Mouse (Mus musculus): Measurements from ENCODE around the gene Cldn7. TPM values are rescaled to one million over a fixed set of nuclear protein-coding genes. Genes with fewer than 3 reads are reported as not detected.
A peak's percentile ranks its signal among the peaks of the same experiment; 100 is the strongest.
"Not testable (repeated sequence)": the region's sequence is repeated elsewhere in the genome, so short reads cannot be mapped to it uniquely, and the experiment has no call there.

Cldn7 gene
- polyA plus RNA-seq, 1 experiment from 2014 or later: 23.7 TPM

GRCm38 (mm10) chr11:70014051-70014450 lies 49.5 kb downstream of the Cldn7 start:
- ATAC-seq (ENCODE audit: low read depth) (no peak), DNase-seq (ENCODE audit: low spot score) (no peak)
- Histone ChIP-seq H3K4me2 (ENCODE audit: low read depth, low read length) (peak overlapping the region; percentile 75; the same call in 1 of the 2 replicates), H3K27me3 (replicated peaks; ENCODE audit: control insufficient read depth, insufficient read depth, low read length) (no peaks in the 10 kb centered on the region), H3K36me3 (ENCODE audit: control insufficient read depth, insufficient read depth, low read length) (peaks cover 54% of the 10 kb centered on the region), H3K9me3 (ENCODE audit: control insufficient read depth, low read length) (no peaks in the 10 kb centered on the region), H3K27ac (replicated peaks; ENCODE audit: low read depth, low read length) (no peak overlapping the region), H3K4me1 (ENCODE audit: control insufficient read depth, insufficient read depth, low read length) (peaks cover 24% of the 10 kb centered on the region), H3K4me3 (ENCODE audit: low read depth, low read length) (no peak overlapping the region), H3K9ac (ENCODE audit: low read depth, low read length) (peak overlapping the region; percentile 79; the same call in 1 of the 2 replicates)
- WGBS: 58% methylated on average over 5 of the region's 5 CpGs

- Histone ChIP-seq H3K9ac (ENCODE audit: low read depth, low read length) (peak within 1 kb of the TSS; percentile 79), H3K4me1 (ENCODE audit: control insufficient read depth, insufficient read depth, low read length) (peaks cover 27% of the 10 kb centered on the region), H3K4me2 (ENCODE audit: low read depth, low read length) (peak within 1 kb of the TSS; percentile 75), H3K27ac (replicated peaks; ENCODE audit: low read depth, low read length) (peak within 1 kb of the TSS; percentile 71), H3K4me3 (ENCODE audit: low read depth, low read length) (peak within 1 kb of the TSS; percentile 56), H3K36me3 (ENCODE audit: control insufficient read depth, insufficient read depth, low read length) (peaks cover 44% of the 10 kb centered on the region), H3K9me3 (ENCODE audit: control insufficient read depth, low read length) (no peaks in the 10 kb centered on the region), H3K27me3 (replicated peaks; ENCODE audit: control insufficient read depth, insufficient read depth, low read length) (no peaks in the 10 kb centered on the region)
- WGBS: under 1% methylated on average over 32 of the region's 35 CpGs
- ATAC-seq (ENCODE audit: low read depth): peak; percentile 87
- peak; percentile 93 for DNase-seq (ENCODE audit: low spot score)
These were observed 50.4 kb downstream of the Cldn7 start, which contains the start of gene Acadvl for GRCm38 (mm10) chr11:70014880-70015558. Gene Acadvl (minus strand): TSS chr11:70015411.

DNA sequence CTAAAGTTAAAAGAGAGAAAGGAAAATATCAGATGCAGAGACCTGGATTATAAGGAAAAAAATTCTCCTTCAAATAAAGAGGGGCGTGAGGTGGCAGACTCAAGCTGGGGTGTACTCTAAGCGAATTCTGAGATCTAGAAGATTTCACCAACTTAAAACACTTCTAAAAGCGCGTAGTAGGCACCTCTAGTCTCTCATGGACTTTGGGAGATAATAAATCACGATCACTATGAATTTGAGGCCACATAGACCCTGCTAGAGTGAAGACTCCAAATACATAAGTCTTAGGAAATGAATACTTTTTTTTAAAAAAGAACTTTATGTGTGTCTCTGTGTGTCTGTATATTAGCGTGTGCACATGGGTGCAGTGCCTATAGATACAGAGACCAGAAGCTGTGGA lies 51.1 kb downstream of the Cldn7 start:
- ATAC-seq (ENCODE audit: low read depth) (no peak), DNase-seq (ENCODE audit: low spot score) (no peak)
- WGBS: 69% methylated on average over 6 of the region's 6 CpGs
- H3K27ac ChIP-seq (replicated peaks; ENCODE audit: low read depth, low read length): no peak overlapping the region
- H3K36me3 ChIP-seq (ENCODE audit: control insufficient read depth, insufficient read depth, low read length): peaks cover 38% of the 10 kb centered on the region
- H3K4me2 ChIP-seq (ENCODE audit: low read depth, low read length): peak overlapping the region; percentile 75
- H3K9me3 ChIP-seq (ENCODE audit: control insufficient read depth, low read length): no peaks in the 10 kb centered on the region
- no peaks in the 10 kb centered on the region for H3K27me3 ChIP-seq (replicated peaks; ENCODE audit: control insufficient read depth, insufficient read depth, low read length)
- peak overlapping the region; percentile 79; the same call in 1 of the 2 replicates for H3K9ac ChIP-seq (ENCODE audit: low read depth, low read length)
- H3K4me3 ChIP-seq (ENCODE audit: low read depth, low read length): peak overlapping the region; percentile 56; the same call in 1 of the 2 replicates
- H3K4me1 ChIP-seq (ENCODE audit: control insufficient read depth, insufficient read depth, low read length): peaks cover 33% of the 10 kb centered on the region

DNA sequence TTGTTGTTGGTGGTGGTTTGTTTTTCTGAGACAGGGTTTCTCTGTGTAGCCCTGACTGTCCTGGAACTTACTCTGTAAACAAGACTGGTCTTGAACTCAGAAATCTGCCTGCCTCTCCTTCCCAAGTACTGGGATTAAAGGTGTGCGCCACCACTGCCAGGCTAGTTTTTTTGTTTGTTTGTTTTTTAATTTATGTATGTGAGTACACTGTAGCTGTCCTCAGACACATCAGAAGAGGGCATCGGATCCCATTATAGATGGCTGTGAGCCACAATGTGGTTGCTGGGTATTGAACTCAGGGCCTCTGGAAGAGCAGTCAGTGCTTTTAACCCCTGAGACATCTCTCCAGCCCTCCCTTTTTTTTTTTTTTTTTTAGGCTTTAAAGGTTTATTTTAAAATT lies 51.6 kb downstream of the Cldn7 start:
- DNase-seq (ENCODE audit: low spot score); H3K4me2 ChIP-seq (ENCODE audit: low read depth, low read length); ATAC-seq (ENCODE audit: low read depth); H3K27ac ChIP-seq (replicated peaks; ENCODE audit: low read depth, low read length); H3K27me3 ChIP-seq (replicated peaks; ENCODE audit: control insufficient read depth, insufficient read depth, low read length); H3K4me3 ChIP-seq (ENCODE audit: low read depth, low read length); H3K9me3 ChIP-seq (ENCODE audit: control insufficient read depth, low read length); H3K9ac ChIP-seq (ENCODE audit: low read depth, low read length): not testable (repeated sequence)
- Histone ChIP-seq H3K4me1 (ENCODE audit: control insufficient read depth, insufficient read depth, low read length) (peaks cover 35% of the 10 kb centered on the region), H3K36me3 (ENCODE audit: control insufficient read depth, insufficient read depth, low read length) (peaks cover 32% of the 10 kb centered on the region)
- whole genome bisulfite sequencing: 68% methylated on average over 2 of the region's 2 CpGs

DNA sequence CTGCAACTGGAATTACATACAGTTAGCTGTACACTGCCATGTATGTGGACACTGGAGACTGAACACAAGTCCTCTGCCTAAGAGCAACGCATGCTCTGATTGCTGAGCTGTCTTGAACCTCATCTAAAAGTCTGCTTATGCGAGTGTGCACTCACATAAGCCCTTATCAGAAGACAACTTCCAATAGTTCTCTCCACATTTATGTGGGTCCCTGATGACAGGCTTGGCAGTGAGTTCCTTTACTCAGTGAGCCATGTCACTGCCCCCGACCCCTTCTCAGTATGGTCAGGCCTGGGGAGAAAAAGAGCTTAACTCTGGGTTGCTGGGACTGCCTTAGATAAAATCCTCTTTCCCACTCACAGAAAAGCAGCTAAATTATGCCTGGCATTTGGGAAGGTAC lies 52.1 kb downstream of the Cldn7 start, which contains the start of gene Dlg4:
Dlg4 (plus strand) TSS at position 274 of the 400 bp plus-strand sequence.
- 64% methylated on average over 3 of the region's 3 CpGs for WGBS
- H3K4me1 ChIP-seq (ENCODE audit: control insufficient read depth, insufficient read depth, low read length): peaks cover 35% of the 10 kb centered on the region
- H3K27ac ChIP-seq (replicated peaks; ENCODE audit: low read depth, low read length): peak within 1 kb of the TSS; percentile 82

GRCm38 (mm10) chr11:70017199-70017767 lies 52.7 kb downstream of the Cldn7 start:
- peaks cover 21% of the 10 kb centered on the region for H3K36me3 ChIP-seq (ENCODE audit: control insufficient read depth, insufficient read depth, low read length)
- ATAC-seq (ENCODE audit: low read depth) (no peak), DNase-seq (ENCODE audit: low spot score) (no peak)
- H3K9ac ChIP-seq (ENCODE audit: low read depth, low read length): peak overlapping the region; percentile 85
- H3K27me3 ChIP-seq (replicated peaks; ENCODE audit: control insufficient read depth, insufficient read depth, low read length): no peaks in the 10 kb centered on the region
- peak overlapping the region; percentile 85 for H3K4me2 ChIP-seq (ENCODE audit: low read depth, low read length)
- no peaks in the 10 kb centered on the region for H3K9me3 ChIP-seq (ENCODE audit: control insufficient read depth, low read length)
- peak overlapping the region; percentile 82 for H3K27ac ChIP-seq (replicated peaks; ENCODE audit: low read depth, low read length)
- 35% methylated on average over 7 of the region's 7 CpGs for WGBS
- H3K4me3 ChIP-seq (ENCODE audit: low read depth, low read length): peak overlapping the region; percentile 69; the same call in 1 of the 2 replicates
- peaks cover 35% of the 10 kb centered on the region for H3K4me1 ChIP-seq (ENCODE audit: control insufficient read depth, insufficient read depth, low read length)

More for the DNA sequence above, 52.1 kb downstream of the Cldn7 start, which contains the start of gene Dlg4:
- DNase-seq (ENCODE audit: low spot score) (no peak), ATAC-seq (ENCODE audit: low read depth) (no peak)
- peak within 1 kb of the TSS; percentile 85 for H3K4me2 ChIP-seq (ENCODE audit: low read depth, low read length)
- peaks cover 28% of the 10 kb centered on the region for H3K36me3 ChIP-seq (ENCODE audit: control insufficient read depth, insufficient read depth, low read length)
- H3K9ac ChIP-seq (ENCODE audit: low read depth, low read length): peak within 1 kb of the TSS; percentile 85
- no peaks in the 10 kb centered on the region for H3K27me3 ChIP-seq (replicated peaks; ENCODE audit: control insufficient read depth, insufficient read depth, low read length)
- H3K4me3 ChIP-seq (ENCODE audit: low read depth, low read length): peak within 1 kb of the TSS; percentile 69
- no peaks in the 10 kb centered on the region for H3K9me3 ChIP-seq (ENCODE audit: control insufficient read depth, low read length)

MicroRNAs within 50 kb of the gene (microRNA counts, 519-probe panel; counts per million panel counts)
- microRNA mmu-miR-324-3p (19.3 counts per million), microRNA mmu-miR-324-5p (2,736 counts per million, percentile 58 among the panel's probes with 10 or more counts)

Small RNAs within 50 kb of the gene (microRNA-seq; reads per million reads assigned to microRNA genes)
- gene Gm44349 (ENCODE audit: borderline number of aligned reads): not detected
- 2,202 reads per million, percentile 82 among the genes with 10 or more reads in this experiment for gene Mir324 (ENCODE audit: borderline number of aligned reads)

Other genes with a start within 250 kb of the Cldn7 start
- 39.3 and 39.7 TPM in 2 replicates for gene Polr2a, start 206.1 kb upstream of the Cldn7 start, polyA plus RNA-seq (2014; fragmentation: Nextera tagmentation; extraction: Ambion mirVana)
- 0.12 TPM in 1 of 2 replicates, not detected in the other for gene Slc35g3, start 202.8 kb upstream of the Cldn7 start, polyA plus RNA-seq (2014; fragmentation: Nextera tagmentation; extraction: Ambion mirVana)
- gene Zbtb4, start 198.9 kb upstream of the Cldn7 start, polyA plus RNA-seq (2014; fragmentation: Nextera tagmentation; extraction: Ambion mirVana): 3.5 and 3.9 TPM in 2 replicates
- 28.4 and 29.4 TPM in 2 replicates for gene Chrnb1, start 168.8 kb upstream of the Cldn7 start, polyA plus RNA-seq (2014; fragmentation: Nextera tagmentation; extraction: Ambion mirVana)
- gene Fgf11, start 162.9 kb upstream of the Cldn7 start, polyA plus RNA-seq (2014; fragmentation: Nextera tagmentation; extraction: Ambion mirVana): 2.3 and 3.3 TPM in 2 replicates
- gene Tmem102, start 159.2 kb upstream of the Cldn7 start, polyA plus RNA-seq (2014; fragmentation: Nextera tagmentation; extraction: Ambion mirVana): 4.1 and 4.3 TPM in 2 replicates
- gene Gm39566, start 149.5 kb upstream of the Cldn7 start, polyA plus RNA-seq (2014; fragmentation: Nextera tagmentation; extraction: Ambion mirVana): not detected in 2 replicates
- not detected in 2 replicates for gene Spem2, start 146.3 kb upstream of the Cldn7 start, polyA plus RNA-seq (2014; fragmentation: Nextera tagmentation; extraction: Ambion mirVana)
- gene Spem1, start 142.6 kb upstream of the Cldn7 start, polyA plus RNA-seq (2014; fragmentation: Nextera tagmentation; extraction: Ambion mirVana): 0.26 TPM in 1 of 2 replicates, not detected in the other
- gene Nlgn2, start 127.0 kb upstream of the Cldn7 start, polyA plus RNA-seq (2014; fragmentation: Nextera tagmentation; extraction: Ambion mirVana): 8.3 and 10.6 TPM in 2 replicates
- gene Tmem256, start 126.3 kb upstream of the Cldn7 start, polyA plus RNA-seq (2014; fragmentation: Nextera tagmentation; extraction: Ambion mirVana): 379 and 388 TPM in 2 replicates
- gene Plscr3, start 118.4 kb upstream of the Cldn7 start, polyA plus RNA-seq (2014; fragmentation: Nextera tagmentation; extraction: Ambion mirVana): 102 and 121 TPM in 2 replicates
- 3.2 and 3.7 TPM in 2 replicates for gene Tnk1, start 106.0 kb upstream of the Cldn7 start, polyA plus RNA-seq (2014; fragmentation: Nextera tagmentation; extraction: Ambion mirVana)
- not detected in 2 replicates for gene Tmem95, start 86.8 kb upstream of the Cldn7 start, polyA plus RNA-seq (2014; fragmentation: Nextera tagmentation; extraction: Ambion mirVana)
- 5.9 and 7.2 TPM in 2 replicates for gene Kctd11, start 83.4 kb upstream of the Cldn7 start, polyA plus RNA-seq (2014; fragmentation: Nextera tagmentation; extraction: Ambion mirVana)
- 1.5 and 2.1 TPM in 2 replicates for gene Acap1, start 69.2 kb upstream of the Cldn7 start, polyA plus RNA-seq (2014; fragmentation: Nextera tagmentation; extraction: Ambion mirVana)
- gene 2810408A11Rik, start 63.8 kb upstream of the Cldn7 start, polyA plus RNA-seq (2014; fragmentation: Nextera tagmentation; extraction: Ambion mirVana): 5.7 and 8.3 TPM in 2 replicates
- 10.1 and 10.3 TPM in 2 replicates for gene Neurl4, start 63.7 kb upstream of the Cldn7 start, polyA plus RNA-seq (2014; fragmentation: Nextera tagmentation; extraction: Ambion mirVana)
- gene Gps2, start 50.9 kb upstream of the Cldn7 start, polyA plus RNA-seq (2014; fragmentation: Nextera tagmentation; extraction: Ambion mirVana): 55.0 and 57.2 TPM in 2 replicates
- 1,503 and 1,606 TPM in 2 replicates for gene Eif5a, start 42.8 kb upstream of the Cldn7 start, polyA plus RNA-seq (2014; fragmentation: Nextera tagmentation; extraction: Ambion mirVana)
- gene Ybx2, start 29.0 kb upstream of the Cldn7 start, polyA plus RNA-seq (2014; fragmentation: Nextera tagmentation; extraction: Ambion mirVana): 2.9 and 4.2 TPM in 2 replicates
- gene Slc2a4, start 16.6 kb upstream of the Cldn7 start, polyA plus RNA-seq (2014; fragmentation: Nextera tagmentation; extraction: Ambion mirVana): 16.9 and 20.8 TPM in 2 replicates
- 37.4 and 39.2 TPM in 2 replicates for gene Ctdnep1, start 16.4 kb downstream of the Cldn7 start, polyA plus RNA-seq (2014; fragmentation: Nextera tagmentation; extraction: Ambion mirVana)
- gene Elp5, start 17.7 kb downstream of the Cldn7 start, polyA plus RNA-seq (2014; fragmentation: Nextera tagmentation; extraction: Ambion mirVana): 109 and 116 TPM in 2 replicates
- 577 and 590 TPM in 2 replicates for gene Gabarap, start 26.4 kb downstream of the Cldn7 start, polyA plus RNA-seq (2014; fragmentation: Nextera tagmentation; extraction: Ambion mirVana)
- 47.0 and 49.3 TPM in 2 replicates for gene Phf23, start 31.0 kb downstream of the Cldn7 start, polyA plus RNA-seq (2014; fragmentation: Nextera tagmentation; extraction: Ambion mirVana)
- 30.8 and 36.2 TPM in 2 replicates for gene Dvl2, start 35.8 kb downstream of the Cldn7 start, polyA plus RNA-seq (2014; fragmentation: Nextera tagmentation; extraction: Ambion mirVana)
- gene Acadvl, start 50.6 kb downstream of the Cldn7 start, polyA plus RNA-seq (2014; fragmentation: Nextera tagmentation; extraction: Ambion mirVana): 90.0 and 95.5 TPM in 2 replicates
- gene Dlg4, start 52.2 kb downstream of the Cldn7 start, polyA plus RNA-seq (2014; fragmentation: Nextera tagmentation; extraction: Ambion mirVana): 7.3 and 8.4 TPM in 2 replicates
- gene Asgr1, start 89.3 kb downstream of the Cldn7 start, polyA plus RNA-seq (2014; fragmentation: Nextera tagmentation; extraction: Ambion mirVana): 2.0 and 2.2 TPM in 2 replicates
- gene Asgr2, start 127.9 kb downstream of the Cldn7 start, polyA plus RNA-seq (2014; fragmentation: Nextera tagmentation; extraction: Ambion mirVana): 0.32 TPM in 1 of 2 replicates, not detected in the other
- 0.79 and 2.1 TPM in 2 replicates for gene Mgl2, start 165.6 kb downstream of the Cldn7 start, polyA plus RNA-seq (2014; fragmentation: Nextera tagmentation; extraction: Ambion mirVana)
- 1.5 and 2.3 TPM in 2 replicates for gene Clec10a, start 191.4 kb downstream of the Cldn7 start, polyA plus RNA-seq (2014; fragmentation: Nextera tagmentation; extraction: Ambion mirVana)
- gene Slc16a11, start 248.0 kb downstream of the Cldn7 start, polyA plus RNA-seq (2014; fragmentation: Nextera tagmentation; extraction: Ambion mirVana): 2.9 and 3.0 TPM in 2 replicates